Mouse (Mus musculus) kidney, adult 2 months (tissue): ENCODE data around the gene Trim15. TPM values are rescaled to one million over a fixed set of nuclear protein-coding genes. Genes with fewer than 3 reads are reported as not detected.
A peak's percentile ranks its signal among the peaks of the same experiment; 100 is the strongest.

Source experiments
- DNase-seq: peaks from one replicate; pipeline ENCODE4 v3.0.0; 2021
- H3K27ac ChIP-seq: fragments of 200-500 bp; 2 replicates; pipeline ENCODE4 v1.5.1; 2012; ENCODE audit warnings: low read depth, low read length, control low read depth, inconsistent platforms; ENCODE audit not compliant: insufficient read depth
- H3K27me3 ChIP-seq: fragments of 200-500 bp; replicated peaks from 2 replicates; pipeline ENCODE4 v1.6.1; 2012; ENCODE audit warnings: mild to moderate bottlenecking, moderate library complexity, low read length, inconsistent platforms; ENCODE audit not compliant: control insufficient read depth, insufficient read depth
- H3K36me3 ChIP-seq: fragments of 200-500 bp; 2 replicates; pipeline ENCODE4 v1.6.1; 2012; ENCODE audit warnings: mild to moderate bottlenecking, moderate library complexity, low read length, inconsistent platforms; ENCODE audit not compliant: control insufficient read depth, insufficient read depth
- H3K4me1 ChIP-seq: fragments of 200-500 bp; 2 replicates; pipeline ENCODE4 v1.6.1; 2011; ENCODE audit warnings: low read length; ENCODE audit not compliant: control insufficient read depth, insufficient read depth
- H3K4me3 ChIP-seq: fragments of 200-500 bp; 2 replicates; pipeline ENCODE4 v1.5.1; 2011; ENCODE audit warnings: mild to moderate bottlenecking, low read depth, low read length, control low read depth; ENCODE audit not compliant: insufficient read depth
- CTCF ChIP-seq: fragments of 200-500 bp; conservative IDR thresholded peaks from 2 replicates; pipeline ENCODE4 v1.5.1; 2011; ENCODE audit warnings: low read depth, mild to moderate bottlenecking, control low read depth, low read length, moderate library complexity, mixed read lengths; ENCODE audit not compliant: insufficient read depth, insufficient read length
- POLR2A ChIP-seq: fragments of 200-500 bp; IDR thresholded peaks from one replicate; pipeline ENCODE4 v1.6.1; 2011; ENCODE audit warnings: low read depth, low read length, control low read depth
- WGBS: fragments of 180-500 bp; shearing (Covaris S2); methylation state at CpG from one replicate; pipeline ENCODE4 v1.1.7; 2018; 5-methylcytosine and 5-hydroxymethylcytosine counted together
- polyA plus RNA-seq: library from polyadenylated mRNA; depleted of rRNA; stranded (reverse); fragments of >200 nt; gene quantifications from 2 replicates; pipeline ENCODE4 v1.2.3, GENCODE M21; 2012

Gene Trim15
- polyA plus RNA-seq, 1 experiment, result 0.22 TPM

DNA sequence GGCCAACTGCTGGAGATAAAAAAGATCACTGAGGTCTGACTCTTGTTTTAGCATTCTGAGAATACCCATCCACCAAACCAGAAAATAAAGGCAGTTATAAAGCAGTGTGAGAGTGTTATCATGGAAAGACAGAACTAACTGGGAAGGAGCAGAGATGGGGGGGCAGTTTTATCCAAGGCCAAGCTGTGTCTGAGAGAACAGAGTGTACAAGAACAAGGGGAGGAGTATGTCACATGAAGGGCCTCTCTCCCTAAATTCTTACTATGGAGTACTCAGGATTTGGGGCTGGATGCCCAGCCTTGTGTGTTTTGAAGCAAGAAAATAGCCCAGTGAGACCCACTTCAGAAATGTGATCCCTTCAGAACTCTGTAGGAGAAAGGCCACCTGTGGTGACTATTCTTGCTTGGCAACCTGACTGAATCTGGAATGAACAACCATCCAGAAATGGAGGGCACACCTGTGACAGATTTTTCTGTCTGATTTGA lies 26.0 kb downstream of the Trim15 start:
- H3K4me3 ChIP-seq, result no peak overlapping the region
- H3K27ac ChIP-seq, result no peak overlapping the region
- H3K36me3 ChIP-seq, result no peaks in the 10 kb centered on the region
- DNase-seq, result no peak
- TF ChIP-seq CTCF, result no peak
- TF ChIP-seq POLR2A, result no peak
- H3K4me1 ChIP-seq, result peaks cover 10% of the 10 kb centered on the region; the same call in 1 of the 2 replicates
- H3K27me3 ChIP-seq, result no peaks in the 10 kb centered on the region

DNA sequence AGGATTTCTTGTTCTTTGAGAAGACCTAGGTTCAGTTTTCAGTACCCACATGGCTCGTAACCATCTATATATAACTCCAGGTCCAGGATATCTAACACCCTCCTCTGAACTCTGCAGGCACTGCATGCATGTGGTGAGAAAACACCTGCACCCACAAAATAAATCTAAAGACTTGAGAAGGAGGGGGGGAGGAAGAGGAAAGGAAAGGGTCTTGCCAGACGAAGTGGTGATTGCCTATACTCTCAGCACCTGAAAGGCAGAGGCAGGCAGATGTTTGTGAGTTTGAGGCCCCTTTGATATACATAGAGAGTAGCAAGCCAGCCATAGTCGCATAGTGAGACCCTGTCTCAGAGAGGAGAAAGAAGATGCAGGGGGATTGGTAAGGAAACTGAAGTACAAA lies 27.1 kb downstream of the Trim15 start:
- H3K36me3 ChIP-seq, result no peaks in the 10 kb centered on the region
- H3K27ac ChIP-seq, result no peak overlapping the region
- 88% methylated on average over 3 of the region's 3 CpGs for WGBS
- H3K4me1 ChIP-seq, result peaks cover 10% of the 10 kb centered on the region; the same call in 1 of the 2 replicates
- no peak for DNase-seq
- H3K4me3 ChIP-seq, result no peak overlapping the region
- TF ChIP-seq POLR2A (no peak), CTCF (no peak)
- no peaks in the 10 kb centered on the region for H3K27me3 ChIP-seq

DNA sequence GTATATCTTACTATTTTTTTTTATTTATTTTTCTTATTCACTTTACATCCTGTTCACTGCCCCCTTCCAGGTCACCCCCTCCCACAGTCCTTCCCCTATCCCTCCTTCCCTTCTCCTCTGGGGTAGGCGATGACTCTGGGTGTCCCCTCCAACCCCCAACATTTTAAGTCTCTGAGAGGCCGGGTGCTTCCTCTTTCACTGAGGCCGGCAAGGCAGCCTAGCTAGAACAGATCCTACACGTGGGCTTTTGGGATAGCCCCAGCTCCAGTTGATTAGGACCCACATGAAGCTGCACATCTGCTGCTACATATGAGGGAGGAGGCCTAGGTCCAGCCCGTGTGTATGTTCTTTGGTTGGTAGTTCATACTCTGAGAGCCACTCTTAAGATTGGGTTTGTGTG lies 28.0 kb downstream of the Trim15 start:
- peaks cover 4% of the 10 kb centered on the region; the same call in 1 of the 2 replicates for H3K4me1 ChIP-seq
- no peaks in the 10 kb centered on the region for H3K36me3 ChIP-seq
- no peak overlapping the region for H3K4me3 ChIP-seq
- DNase-seq, result no peak
- TF ChIP-seq CTCF, result no peak
- TF ChIP-seq POLR2A, result no peak
- H3K27me3 ChIP-seq, result no peaks in the 10 kb centered on the region
- 85% methylated on average over 5 of the region's 5 CpGs for WGBS
- no peak overlapping the region for H3K27ac ChIP-seq

DNA sequence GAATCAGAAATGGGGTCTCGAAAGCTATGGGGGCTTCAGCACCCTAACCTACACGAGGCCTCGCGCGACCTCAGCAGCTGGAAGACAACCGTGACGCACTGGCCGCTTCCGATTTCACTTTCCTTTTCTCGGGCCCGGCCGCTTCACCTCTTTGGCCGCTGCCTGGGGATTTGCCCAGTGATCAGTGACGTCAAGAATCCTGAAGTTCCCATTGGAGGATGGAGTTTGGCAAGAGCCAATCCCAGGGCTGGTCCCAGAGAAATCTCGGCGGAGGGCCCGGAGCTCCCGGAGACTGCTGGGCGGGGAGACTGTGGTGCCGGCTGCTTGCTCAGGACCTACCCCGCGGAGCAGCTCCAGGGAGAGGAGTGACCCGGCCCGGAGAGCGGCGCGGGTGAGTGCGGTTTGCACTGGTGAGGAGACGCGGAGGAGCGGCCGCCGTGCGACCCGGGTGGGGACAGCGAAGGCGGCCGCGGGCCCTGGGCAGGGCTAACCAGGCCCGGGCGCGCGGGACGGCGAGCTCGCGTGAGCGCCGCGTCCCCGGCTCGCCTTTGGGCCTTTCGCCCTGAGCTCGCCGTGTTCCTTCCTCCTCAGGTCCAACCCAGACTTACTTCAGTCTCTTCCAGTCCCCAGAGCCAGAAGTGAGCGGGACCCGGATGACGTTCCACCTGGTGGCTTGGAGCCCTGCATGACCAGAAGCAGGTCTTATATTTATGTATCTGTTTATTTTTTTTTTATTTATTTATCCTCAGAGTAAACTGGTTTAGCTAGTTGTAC lies 29.9 kb downstream of the Trim15 start, which contains the start of gene Trim26:
Trim26 (plus strand) TSS at position 261 of the 774 bp plus-strand sequence.
- WGBS, result 1% methylated on average over 58 of the region's 58 CpGs
- Histone ChIP-seq H3K4me1 (no peaks in the 10 kb centered on the region; the same call in 1 of the 2 replicates), H3K4me3 (peak within 1 kb of the TSS; percentile 62), H3K27me3 (no peaks in the 10 kb centered on the region), H3K27ac (peak within 1 kb of the TSS; percentile 76), H3K36me3 (no peaks in the 10 kb centered on the region)
- peak; percentile 99 for DNase-seq
- TF ChIP-seq POLR2A (peak; percentile 11), CTCF (0 out of 2 replicates have a peak, but pooled peaks have one; percentile 1)

DNA sequence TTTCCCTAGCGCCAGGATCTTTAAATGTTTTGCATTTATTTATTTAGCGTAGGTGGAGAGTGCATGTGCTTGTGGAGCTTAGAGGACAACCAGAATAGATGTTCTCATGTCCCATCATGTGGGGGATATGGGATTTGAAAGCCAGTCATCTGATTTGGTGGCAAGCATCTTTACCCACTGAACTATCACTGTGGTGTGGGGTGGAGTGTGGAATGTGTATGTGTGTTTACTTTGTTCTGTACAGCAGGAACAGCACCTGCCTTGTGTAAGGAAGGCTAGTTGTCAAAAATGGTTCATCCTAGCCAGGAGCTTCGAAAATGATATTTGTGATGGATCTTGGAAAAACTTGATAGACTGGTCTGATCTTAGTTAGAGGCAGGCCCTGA lies 30.6 kb downstream of the Trim15 start:
- WGBS, result 13% methylated on average over 3 of the region's 3 CpGs
- DNase-seq, result no peak
- H3K27ac ChIP-seq, result peak overlapping the region; percentile 57

DNA sequence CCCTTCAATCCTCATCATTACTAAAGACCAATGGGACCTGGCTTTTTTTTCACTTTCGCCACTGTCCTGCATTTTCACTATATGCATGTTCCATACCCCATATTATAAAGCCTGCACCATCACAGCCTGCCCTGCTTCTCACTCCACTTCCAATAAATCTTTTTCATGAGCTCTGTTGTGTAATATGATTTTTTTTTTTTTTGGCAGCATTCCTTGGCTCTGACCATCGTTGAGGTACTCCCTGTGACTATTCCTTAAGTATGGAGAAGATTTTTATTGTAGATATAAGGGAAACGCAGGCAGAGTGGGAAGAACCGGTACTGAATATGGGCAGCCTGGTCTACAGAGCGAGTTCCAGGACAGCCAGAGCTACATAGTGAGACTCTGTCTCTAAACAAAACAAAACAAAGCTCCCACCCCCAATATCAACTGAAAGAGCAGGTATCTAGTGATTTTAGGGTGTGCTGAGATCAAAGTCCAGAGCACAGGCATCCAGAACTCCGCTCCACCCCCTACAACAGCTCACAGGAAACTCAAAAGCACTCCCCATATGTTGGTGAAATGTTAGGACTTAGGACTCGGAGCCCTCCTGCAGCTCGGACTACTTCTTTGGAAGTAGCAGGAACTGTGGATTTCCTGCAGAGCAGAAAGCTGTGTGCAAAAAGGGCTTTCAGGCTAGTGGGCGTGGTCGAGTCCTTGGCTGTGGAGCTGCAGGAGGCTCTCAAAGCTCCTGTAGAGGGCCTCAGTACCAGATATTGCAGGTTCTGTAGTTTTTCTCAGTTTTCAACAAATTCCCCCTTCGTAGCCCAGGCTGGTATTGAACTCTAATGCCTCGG lies 31.2 kb downstream of the Trim15 start:
- 0 out of 2 replicates have a peak overlapping the region, but pooled peaks have one; percentile 57 for H3K27ac ChIP-seq
- no peaks in the 10 kb centered on the region; the same call in 1 of the 2 replicates for H3K4me1 ChIP-seq
- H3K36me3 ChIP-seq, result no peaks in the 10 kb centered on the region
- peak; percentile 77 for DNase-seq
- WGBS, result 37% methylated on average over 12 of the region's 12 CpGs
- H3K4me3 ChIP-seq, result peak overlapping the region; percentile 54; the same call in 1 of the 2 replicates
- H3K27me3 ChIP-seq, result no peaks in the 10 kb centered on the region
- TF ChIP-seq CTCF (peak; percentile 27; the same call in 1 of the 2 replicates), POLR2A (no peak)

More for the DNA sequence above, 30.6 kb downstream of the Trim15 start:
- Histone ChIP-seq H3K27me3 (no peaks in the 10 kb centered on the region), H3K36me3 (no peaks in the 10 kb centered on the region), H3K4me1 (no peaks in the 10 kb centered on the region; the same call in 1 of the 2 replicates), H3K4me3 (peak overlapping the region; percentile 54)
- TF ChIP-seq POLR2A (no peak), CTCF (no peak)

DNA sequence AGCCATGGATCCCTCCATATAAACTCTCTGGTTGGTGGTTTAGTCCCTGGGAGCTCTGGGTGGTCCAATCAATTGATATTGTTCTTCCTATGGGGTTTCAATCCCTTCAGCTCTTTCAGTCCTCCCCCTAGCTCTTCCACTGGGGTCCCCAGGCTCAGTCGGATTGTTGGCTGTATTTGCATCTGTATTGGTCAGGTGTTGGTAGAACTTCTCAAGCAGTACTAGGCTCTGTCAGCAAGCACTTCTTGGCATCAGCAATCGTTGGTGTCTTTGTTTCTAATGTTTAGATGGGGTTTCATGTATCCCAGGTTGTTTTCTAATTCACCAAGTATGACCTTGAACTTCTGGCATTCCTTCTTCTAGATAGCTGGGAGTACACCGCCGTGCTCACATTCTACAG lies 34.3 kb downstream of the Trim15 start:
- H3K4me1 ChIP-seq, result no peaks in the 10 kb centered on the region; the same call in 1 of the 2 replicates
- H3K4me3 ChIP-seq, result no peak overlapping the region
- TF ChIP-seq CTCF, result no peak
- TF ChIP-seq POLR2A, result no peak
- no peak overlapping the region for H3K27ac ChIP-seq
- WGBS, result 55% methylated on average over 4 of the region's 4 CpGs
- H3K36me3 ChIP-seq, result no peaks in the 10 kb centered on the region
- DNase-seq, result no peak
- no peaks in the 10 kb centered on the region for H3K27me3 ChIP-seq
